Mouse (Mus musculus) layer of hippocampus, adult 8-10 months (tissue): ENCODE data around the gene Wnt11. TPM values are rescaled to one million over a fixed set of nuclear protein-coding genes. Genes with fewer than 3 reads are reported as not detected.

Experiments
- DNase-seq, 2 experiments: peaks; one replicate each; pipeline ENCODE4 v3.0.0; 2022; ENCODE audit warnings: low spot score in 2 of 2
- total RNA-seq, 4 experiments: library from RNA; stranded (reverse); gene quantifications; 2 replicates each; pipeline ENCODE4 v1.2.4; 2022

Gene Wnt11
- total RNA-seq, 4 experiments from 2014 or later = 1.4 to 4.4 (median 1.9) TPM

- no peak for DNase-seq
These were observed 29.2 kb downstream of the Wnt11 start for GRCm38 (mm10) chr7:98863969-98864718.

- no peak for DNase-seq
These were observed 32.3 kb downstream of the Wnt11 start for GRCm38 (mm10) chr7:98867053-98867793.

- DNase-seq = no peak
These were observed 32.9 kb downstream of the Wnt11 start for GRCm38 (mm10) chr7:98867794-98868150.

GRCm38 (mm10) chr7:98869070-98869469 lies 34.2 kb downstream of the Wnt11 start:
- DNase-seq = no peak

- DNase-seq = no peak
These were observed 35.9 kb downstream of the Wnt11 start for GRCm38 (mm10) chr7:98870791-98871190.

- no peak for DNase-seq
These were observed 37.0 kb downstream of the Wnt11 start for GRCm38 (mm10) chr7:98871882-98872281.

- no peak for DNase-seq
These were observed 38.4 kb downstream of the Wnt11 start for GRCm38 (mm10) chr7:98873316-98873715.

- no peak for DNase-seq
These were observed 39.6 kb downstream of the Wnt11 start for GRCm38 (mm10) chr7:98874411-98874951.

- no peak for DNase-seq
These were observed 40.6 kb downstream of the Wnt11 start for GRCm38 (mm10) chr7:98875390-98875990.

- DNase-seq = no peak
These were observed 41.2 kb downstream of the Wnt11 start for GRCm38 (mm10) chr7:98876119-98876518.

GRCm38 (mm10) chr7:98879176-98879575 lies 44.3 kb downstream of the Wnt11 start:
- DNase-seq = no peak

- no peak for DNase-seq
These were observed 47.0 kb downstream of the Wnt11 start for GRCm38 (mm10) chr7:98881887-98882286.

GRCm38 (mm10) chr7:98887811-98888261 lies 52.9 kb downstream of the Wnt11 start:
- no peak for DNase-seq

- DNase-seq = no peak
These were observed 53.9 kb downstream of the Wnt11 start for GRCm38 (mm10) chr7:98888810-98889209.

GRCm38 (mm10) chr7:98889211-98889610 lies 54.3 kb downstream of the Wnt11 start:
- no peak for DNase-seq

GRCm38 (mm10) chr7:98893144-98893543 lies 58.2 kb downstream of the Wnt11 start:
- DNase-seq = no peak

GRCm38 (mm10) chr7:98894305-98894704 lies 59.4 kb downstream of the Wnt11 start:
- no peak for DNase-seq

- no peak for DNase-seq
These were observed 59.9 kb downstream of the Wnt11 start for GRCm38 (mm10) chr7:98894768-98895167.

GRCm38 (mm10) chr7:98895501-98896095 lies 60.7 kb downstream of the Wnt11 start:
- no peak for DNase-seq

- peak in 1 of 2 experiments; percentile 44 for DNase-seq
These were observed 62.4 kb downstream of the Wnt11 start for GRCm38 (mm10) chr7:98897323-98897722.

- DNase-seq = no peak
These were observed 64.9 kb downstream of the Wnt11 start for GRCm38 (mm10) chr7:98899815-98900214.

- no peak for DNase-seq
These were observed 66.2 kb downstream of the Wnt11 start for GRCm38 (mm10) chr7:98901120-98901519.
